Mouse (Mus musculus) limb, embryonic 13.5 days (tissue): ENCODE data around the gene Tmtc1. TPM values are rescaled to one million over a fixed set of nuclear protein-coding genes. Genes with fewer than 3 reads are reported as not detected.

Source experiments
- ATAC-seq: fragments of 200-750 bp; cut with Nextera tagmentation; 2 replicates; pipeline ENCODE4 v1.8.0; 2017; ENCODE audit warnings: low read depth, moderate number of reproducible peaks, moderate TSS enrichment; ENCODE audit not compliant: low FRiP score
- H3K27ac ChIP-seq: fragments of 300-500 bp; sonication (generic); 2 replicates; pipeline ENCODE4 v1.5.1; 2015; ENCODE audit warnings: inconsistent platforms, mild to moderate bottlenecking, moderate library complexity
- H3K27me3 ChIP-seq: fragments of 300-500 bp; sonication (generic); 2 replicates; pipeline ENCODE4 v1.6.1; 2015; ENCODE audit warnings: mild to moderate bottlenecking, inconsistent platforms
- H3K36me3 ChIP-seq: fragments of 300-500 bp; sonication (generic); 2 replicates; pipeline ENCODE4 v1.6.1; 2015; ENCODE audit warnings: inconsistent platforms, mild to moderate bottlenecking, moderate library complexity
- H3K4me1 ChIP-seq: fragments of 300-500 bp; sonication (generic); 2 replicates; pipeline ENCODE4 v1.6.1; 2015; ENCODE audit warnings: inconsistent platforms
- H3K4me2 ChIP-seq: fragments of 300-500 bp; sonication (generic); replicated peaks from 2 replicates; pipeline ENCODE4 v1.6.1; 2015; ENCODE audit warnings: inconsistent platforms, mild to moderate bottlenecking, moderate library complexity
- H3K4me3 ChIP-seq: fragments of 300-500 bp; sonication (generic); 2 replicates; pipeline ENCODE4 v1.5.1; 2015; ENCODE audit warnings: moderate library complexity, mild to moderate bottlenecking, inconsistent platforms
- H3K9ac ChIP-seq: fragments of 300-500 bp; sonication (generic); 2 replicates; pipeline ENCODE4 v1.6.1; 2015; ENCODE audit warnings: mild to moderate bottlenecking, inconsistent platforms
- H3K9me3 ChIP-seq: fragments of 300-500 bp; sonication (generic); 2 replicates; pipeline ENCODE4 v1.6.1; 2016; ENCODE audit warnings: inconsistent platforms
- WGBS: fragments of 180-500 bp; shearing (Covaris S2); methylation state at CpG from one replicate; pipeline ENCODE4 v1.1.7; 2015; 5-methylcytosine and 5-hydroxymethylcytosine counted together
- polyA plus RNA-seq: library from polyadenylated mRNA; unstranded; fragments of >200 nt; fragmentation: Nextera tagmentation; extraction: Ambion mirVana; gene quantifications from 2 replicates; pipeline ENCODE4 v1.2.1, GENCODE M21; 2015

Tmtc1 gene
- polyA plus RNA-seq, 1 experiment from 2014 or later: 1.2 TPM

DNA sequence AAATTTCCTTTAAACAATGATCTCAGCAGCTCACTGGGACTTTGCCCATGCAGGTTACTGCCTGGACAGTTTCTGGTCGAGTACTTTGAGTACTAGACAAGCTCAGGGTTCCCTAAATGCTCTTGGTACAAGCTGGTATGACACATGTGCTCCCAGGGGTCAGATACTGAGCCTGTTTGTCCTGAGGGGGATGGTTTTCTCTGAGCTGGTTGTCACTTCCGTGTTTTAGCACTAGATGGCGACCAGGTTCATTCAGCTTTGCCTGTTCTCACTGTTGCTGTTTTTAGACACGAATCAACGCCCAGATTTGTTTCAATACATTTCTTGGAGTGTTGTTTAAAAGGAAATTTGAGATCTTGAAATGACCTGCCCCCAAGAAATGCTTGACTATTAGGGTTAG is 229.4 kb downstream of the Tmtc1 start:
- no peak overlapping the region for H3K9ac ChIP-seq

GRCm38 (mm10) chr6:148211897-148212680 is 232.1 kb downstream of the Tmtc1 start, which contains the start of gene Ergic2:
Gene Ergic2, minus strand, starts transcription at chr6:148212374.
- Histone ChIP-seq H3K4me1 (peaks cover 16% of the 10 kb centered on the region), H3K9me3 (no peaks in the 10 kb centered on the region), H3K36me3 (no peaks in the 10 kb centered on the region), H3K4me2 (peak within 1 kb of the TSS; percentile 72), H3K27me3 (no peaks in the 10 kb centered on the region), H3K27ac (peak within 1 kb of the TSS; percentile 83), H3K4me3 (peak within 1 kb of the TSS; percentile 77), H3K9ac (peak within 1 kb of the TSS; percentile 99)
- peak; percentile 99 for ATAC-seq
- under 1% methylated on average over 61 of the region's 61 CpGs for whole genome bisulfite sequencing

More for the DNA sequence above, 229.4 kb downstream of the Tmtc1 start:
- H3K4me1 ChIP-seq: peaks cover 16% of the 10 kb centered on the region
- WGBS: 12% methylated on average over 5 of the region's 5 CpGs
- ATAC-seq: no peak
- no peak overlapping the region for H3K27ac ChIP-seq
- no peaks in the 10 kb centered on the region for H3K36me3 ChIP-seq
- no peaks in the 10 kb centered on the region for H3K27me3 ChIP-seq
- H3K9me3 ChIP-seq: no peaks in the 10 kb centered on the region
- H3K4me3 ChIP-seq: no peak overlapping the region
- no peak overlapping the region for H3K4me2 ChIP-seq

DNA sequence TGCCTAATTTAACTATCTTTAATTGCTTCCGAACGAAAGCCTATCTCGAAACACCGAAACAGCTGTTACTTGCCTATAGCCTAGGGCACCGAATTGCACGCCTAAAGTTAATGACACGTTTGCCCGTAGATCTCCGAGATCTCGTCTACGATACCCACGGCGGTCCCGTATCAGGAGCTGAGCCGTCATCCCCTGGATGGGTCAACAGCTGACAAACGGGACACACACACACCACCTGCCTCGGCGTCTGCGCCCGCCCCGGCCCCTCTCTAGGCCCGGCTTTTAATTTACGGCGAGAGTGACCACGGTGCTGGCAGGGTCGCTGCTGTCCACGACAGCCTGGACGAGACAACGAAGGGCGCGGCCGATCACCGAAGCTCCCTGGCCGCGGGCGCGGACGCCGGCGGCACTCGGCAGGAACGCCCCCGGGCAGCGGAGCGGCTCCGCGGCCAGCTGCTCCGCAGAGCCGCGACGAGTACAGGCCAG is 232.8 kb downstream of the Tmtc1 start:
- H3K27me3 ChIP-seq: no peaks in the 10 kb centered on the region
- no peaks in the 10 kb centered on the region for H3K9me3 ChIP-seq
- H3K4me3 ChIP-seq: peak overlapping the region; percentile 77
- H3K4me2 ChIP-seq: peak overlapping the region; percentile 70
- no peaks in the 10 kb centered on the region for H3K36me3 ChIP-seq
- ATAC-seq: peak; percentile 26
- peaks cover 16% of the 10 kb centered on the region for H3K4me1 ChIP-seq
- WGBS: 1% methylated on average over 51 of the region's 51 CpGs
- H3K27ac ChIP-seq: peak overlapping the region; percentile 80
- H3K9ac ChIP-seq: peak overlapping the region; percentile 99

DNA sequence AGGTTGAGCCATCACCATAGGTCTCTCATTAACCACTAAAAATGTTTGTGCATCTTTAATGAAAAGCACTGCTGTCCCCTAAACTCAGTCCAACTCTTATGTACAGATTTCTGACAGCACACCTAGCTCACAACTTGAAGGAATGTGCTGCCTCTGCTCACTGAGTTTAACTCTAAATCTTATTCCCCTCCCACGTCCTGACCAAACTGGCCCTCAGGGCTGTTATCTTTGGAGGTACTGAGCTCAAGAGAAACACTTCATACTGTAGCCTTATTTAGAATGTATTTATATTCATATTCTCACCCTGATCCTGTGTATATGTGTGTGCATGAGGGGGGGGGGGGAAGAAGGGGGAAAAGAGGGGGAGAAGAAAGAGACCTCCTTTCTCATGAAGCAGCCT is 236.7 kb downstream of the Tmtc1 start:
- Histone ChIP-seq H3K4me2 (no peak overlapping the region), H3K36me3 (peaks cover 24% of the 10 kb centered on the region), H3K27ac (no peak overlapping the region), H3K27me3 (no peaks in the 10 kb centered on the region), H3K9me3 (no peaks in the 10 kb centered on the region), H3K4me3 (no peak overlapping the region), H3K9ac (no peak overlapping the region), H3K4me1 (peaks cover 10% of the 10 kb centered on the region)
- no peak for ATAC-seq
- 78% methylated on average over 1 of the region's 1 CpGs for WGBS

- no peaks in the 10 kb centered on the region for H3K27me3 ChIP-seq
- H3K9me3 ChIP-seq: no peaks in the 10 kb centered on the region
- no peak overlapping the region for H3K27ac ChIP-seq
- H3K4me3 ChIP-seq: no peak overlapping the region
- peaks cover 42% of the 10 kb centered on the region for H3K36me3 ChIP-seq
- WGBS: 80% methylated on average over 1 of the region's 1 CpGs
- H3K4me1 ChIP-seq: peaks cover under 1% of the 10 kb centered on the region; the same call in 1 of the 2 replicates
- ATAC-seq: no peak
- no peak overlapping the region for H3K9ac ChIP-seq
- H3K4me2 ChIP-seq: no peak overlapping the region
Observed at GRCm38 (mm10) chr6:148205134-148205533, 239.1 kb downstream of the Tmtc1 start.

DNA sequence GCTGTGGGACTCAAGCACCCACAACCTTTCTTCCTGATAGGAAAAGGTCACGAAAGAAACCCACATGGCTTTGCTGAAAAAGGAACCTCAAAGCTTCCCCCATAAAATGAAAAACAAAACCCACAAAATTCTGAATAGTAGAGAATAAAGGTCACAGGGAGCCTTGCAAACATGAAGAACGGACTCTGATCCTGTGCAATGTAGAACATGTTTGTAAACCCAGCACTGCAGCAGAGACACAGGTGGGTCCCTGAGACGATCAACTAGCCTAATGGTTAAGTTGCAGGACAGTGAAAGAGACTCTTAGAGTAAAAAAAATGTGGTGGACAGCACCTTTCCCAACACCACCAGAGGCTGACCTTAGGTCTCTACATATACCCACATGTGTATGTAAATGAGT is 244.5 kb downstream of the Tmtc1 start:
- Histone ChIP-seq H3K9ac (no peak overlapping the region), H3K27ac (no peak overlapping the region), H3K4me1 (no peaks in the 10 kb centered on the region), H3K27me3 (no peaks in the 10 kb centered on the region), H3K36me3 (peaks cover 66% of the 10 kb centered on the region), H3K4me2 (no peak overlapping the region), H3K9me3 (no peaks in the 10 kb centered on the region), H3K4me3 (no peak overlapping the region)
- 91% methylated on average over 3 of the region's 3 CpGs for WGBS
- ATAC-seq: no peak

GRCm38 (mm10) chr6:148199177-148199576 is 245.0 kb downstream of the Tmtc1 start:
- WGBS: 89% methylated on average over 2 of the region's 2 CpGs
- Histone ChIP-seq H3K9ac (no peak overlapping the region), H3K4me3 (no peak overlapping the region), H3K9me3 (no peaks in the 10 kb centered on the region), H3K27ac (no peak overlapping the region), H3K4me1 (no peaks in the 10 kb centered on the region), H3K27me3 (no peaks in the 10 kb centered on the region), H3K4me2 (no peak overlapping the region), H3K36me3 (peaks cover 70% of the 10 kb centered on the region)
- no peak for ATAC-seq

- H3K4me2 ChIP-seq: no peak overlapping the region
Observed at GRCm38 (mm10) chr6:148193972-148194701, 250.1 kb downstream of the Tmtc1 start.

GRCm38 (mm10) chr6:148185694-148186093 is 258.5 kb downstream of the Tmtc1 start:
- H3K27ac ChIP-seq: no peak overlapping the region
- H3K36me3 ChIP-seq: peaks cover 84% of the 10 kb centered on the region
- H3K27me3 ChIP-seq: no peaks in the 10 kb centered on the region
- H3K4me2 ChIP-seq: no peak overlapping the region
- no peak for ATAC-seq
- no peaks in the 10 kb centered on the region for H3K4me1 ChIP-seq
- H3K9ac ChIP-seq: no peak overlapping the region
- H3K9me3 ChIP-seq: no peaks in the 10 kb centered on the region
- WGBS: 89% methylated on average over 1 of the region's 1 CpGs
- no peak overlapping the region for H3K4me3 ChIP-seq

More at GRCm38 (mm10) chr6:148193972-148194701, 250.1 kb downstream of the Tmtc1 start:
- no peaks in the 10 kb centered on the region for H3K27me3 ChIP-seq
- no peak overlapping the region for H3K27ac ChIP-seq
- WGBS: 89% methylated on average over 6 of the region's 6 CpGs
- no peaks in the 10 kb centered on the region for H3K4me1 ChIP-seq
- H3K9me3 ChIP-seq: no peaks in the 10 kb centered on the region
- ATAC-seq: no peak
- peaks cover 67% of the 10 kb centered on the region for H3K36me3 ChIP-seq
- no peak overlapping the region for H3K9ac ChIP-seq
- H3K4me3 ChIP-seq: no peak overlapping the region

Other genes starting within 250 kb of the Tmtc1 start
- 224 and 229 TPM in 2 replicates for gene Ergic2, start 232.0 kb downstream of the Tmtc1 start, polyA plus RNA-seq